Mouse (Mus musculus): ENCODE data around the gene Tm2d1.
"Not testable (repeated sequence)": the region's sequence is repeated elsewhere in the genome, so short reads cannot be mapped to it uniquely, and the experiment has no call there.

Gene Tm2d1

GRCm38 (mm10) chr4:98382716-98383424 is at the start of gene Tm2d1:
Gene Tm2d1, minus strand, starts transcription at chr4:98383306.
- peak; percentile 87 for DNase-seq

GRCm38 (mm10) chr4:98428371-98428770 is 45.3 kb upstream of the Tm2d1 start:
- no peak for DNase-seq

- DNase-seq: not testable (repeated sequence)
Observed at GRCm38 (mm10) chr4:98415150-98415549, 32.0 kb upstream of the Tm2d1 start.

GRCm38 (mm10) chr4:98408455-98408854 is 25.3 kb upstream of the Tm2d1 start:
- no peak for DNase-seq

GRCm38 (mm10) chr4:98404412-98404811 is 21.3 kb upstream of the Tm2d1 start:
- DNase-seq: no peak

- no peak for DNase-seq
Observed at GRCm38 (mm10) chr4:98403492-98403891, 20.4 kb upstream of the Tm2d1 start.

GRCm38 (mm10) chr4:98401584-98401962 is 18.5 kb upstream of the Tm2d1 start:
- no peak for DNase-seq

- peak; percentile 12 for DNase-seq
Observed at GRCm38 (mm10) chr4:98400926-98401583, 17.9 kb upstream of the Tm2d1 start.

- DNase-seq: peak; percentile 86
Observed at GRCm38 (mm10) chr4:98395690-98396437, 12.8 kb upstream of the Tm2d1 start, which contains the start of gene Patj. Gene Patj, plus strand, starts transcription at chr4:98395785.

GRCm38 (mm10) chr4:98395346-98395689 is 12.2 kb upstream of the Tm2d1 start:
- DNase-seq: no peak

GRCm38 (mm10) chr4:98385036-98385435 is 1.9 kb upstream of the Tm2d1 start:
- no peak for DNase-seq

- DNase-seq: no peak
Observed at GRCm38 (mm10) chr4:98376943-98377342, 6.2 kb downstream of the Tm2d1 start.

- DNase-seq: no peak
Observed at GRCm38 (mm10) chr4:98375401-98375800, 7.7 kb downstream of the Tm2d1 start.

- no peak for DNase-seq
Observed at GRCm38 (mm10) chr4:98358034-98358809, 24.9 kb downstream of the Tm2d1 start.

GRCm38 (mm10) chr4:98348580-98348979 is 34.5 kb downstream of the Tm2d1 start:
- DNase-seq: no peak

- no peak for DNase-seq
Observed at GRCm38 (mm10) chr4:98345783-98346182, 37.3 kb downstream of the Tm2d1 start.

- DNase-seq: no peak
Observed at GRCm38 (mm10) chr4:98339992-98340564, 43.0 kb downstream of the Tm2d1 start.

GRCm38 (mm10) chr4:98338636-98339630 is 44.2 kb downstream of the Tm2d1 start:
- no peak for DNase-seq

- no peak for DNase-seq
Observed at GRCm38 (mm10) chr4:98337197-98337596, 45.9 kb downstream of the Tm2d1 start.

- no peak for DNase-seq
Observed at GRCm38 (mm10) chr4:98335726-98336125, 47.4 kb downstream of the Tm2d1 start.

GRCm38 (mm10) chr4:98322223-98322622 is 60.9 kb downstream of the Tm2d1 start:
- peak; percentile 93 for DNase-seq
